Mouse (Mus musculus) cerebellum, postnatal 4 days (tissue): ENCODE data around the gene Gmfb.

Experiments
- DNase-seq, 2 experiments: peaks; one replicate each; pipeline ENCODE4 v3.0.0; 2022; ENCODE audit warnings: low spot score in 2 of 2, mixed read lengths in 1 of 2

The Gmfb gene

GRCm38 (mm10) chr14:46803259-46803658 is 18.8 kb downstream of the Gmfb start:
- DNase-seq, result no peak

GRCm38 (mm10) chr14:46800684-46801345 is 21.2 kb downstream of the Gmfb start:
- no peak for DNase-seq

GRCm38 (mm10) chr14:46794157-46794556 is 27.9 kb downstream of the Gmfb start:
- no peak for DNase-seq

GRCm38 (mm10) chr14:46790723-46791122 is 31.3 kb downstream of the Gmfb start:
- DNase-seq, result no peak

GRCm38 (mm10) chr14:46790303-46790702 is 31.7 kb downstream of the Gmfb start:
- DNase-seq, result no peak

GRCm38 (mm10) chr14:46788505-46788901 is 33.5 kb downstream of the Gmfb start:
- no peak for DNase-seq

- DNase-seq, result peak; percentile 80 to 92
These were observed 34.1 kb downstream of the Gmfb start, which contains the start of gene Cnih1 for GRCm38 (mm10) chr14:46787787-46788504. Cnih1 (minus strand) TSS chr14:46788411.

- no peak for DNase-seq
These were observed 34.6 kb downstream of the Gmfb start for GRCm38 (mm10) chr14:46787454-46787786.

GRCm38 (mm10) chr14:46785247-46785646 is 36.8 kb downstream of the Gmfb start:
- no peak for DNase-seq

- no peak for DNase-seq
These were observed 38.6 kb downstream of the Gmfb start for GRCm38 (mm10) chr14:46783327-46783926.

- DNase-seq, result no peak
These were observed 39.7 kb downstream of the Gmfb start for GRCm38 (mm10) chr14:46782187-46782828.

- DNase-seq, result no peak
These were observed 41.0 kb downstream of the Gmfb start for GRCm38 (mm10) chr14:46781086-46781485.

- no peak for DNase-seq
These were observed 42.8 kb downstream of the Gmfb start for GRCm38 (mm10) chr14:46779217-46779616.

GRCm38 (mm10) chr14:46778756-46779155 is 43.3 kb downstream of the Gmfb start:
- DNase-seq, result no peak

GRCm38 (mm10) chr14:46770036-46770435 is 52.0 kb downstream of the Gmfb start:
- DNase-seq, result no peak

GRCm38 (mm10) chr14:46767116-46767515 is 54.9 kb downstream of the Gmfb start:
- DNase-seq, result no peak

- DNase-seq, result no peak
These were observed 60.9 kb downstream of the Gmfb start for GRCm38 (mm10) chr14:46761186-46761585.

GRCm38 (mm10) chr14:46760355-46761029 is 61.5 kb downstream of the Gmfb start, which contains the start of gene Cdkn3:
Cdkn3 (plus strand) TSS chr14:46760541.
- DNase-seq, result peak; percentile 48 to 80

GRCm38 (mm10) chr14:46759970-46760354 is 62.1 kb downstream of the Gmfb start:
- DNase-seq, result no peak
